Mouse (Mus musculus) monocyte, adult 5-6 weeks (primary cell): Measurements from ENCODE around the gene Eps8l1. TPM values are rescaled to one million over a fixed set of nuclear protein-coding genes. Genes with fewer than 3 reads are reported as not detected.

Experiments used
- ATAC-seq: fragments of 153-309, 156-312 bp; replicated peaks from 2 replicates; pipeline ENCODE4 v1.8.0; 2017; ENCODE audit warnings: mild to moderate bottlenecking; ENCODE audit not compliant: low TSS enrichment, insufficient number of reproducible peaks, severe bottlenecking, poor library complexity, low FRiP score
- total RNA-seq: library from RNA; stranded (forward); fragments of 200-1000, 200-491, 200-594 nt; gene quantifications from 3 replicates; pipeline ENCODE4 v1.2.3, GENCODE M21; 2017

The Eps8l1 gene
- total RNA-seq, 1 experiment from 2014 or later = 52.1 TPM

DNA sequence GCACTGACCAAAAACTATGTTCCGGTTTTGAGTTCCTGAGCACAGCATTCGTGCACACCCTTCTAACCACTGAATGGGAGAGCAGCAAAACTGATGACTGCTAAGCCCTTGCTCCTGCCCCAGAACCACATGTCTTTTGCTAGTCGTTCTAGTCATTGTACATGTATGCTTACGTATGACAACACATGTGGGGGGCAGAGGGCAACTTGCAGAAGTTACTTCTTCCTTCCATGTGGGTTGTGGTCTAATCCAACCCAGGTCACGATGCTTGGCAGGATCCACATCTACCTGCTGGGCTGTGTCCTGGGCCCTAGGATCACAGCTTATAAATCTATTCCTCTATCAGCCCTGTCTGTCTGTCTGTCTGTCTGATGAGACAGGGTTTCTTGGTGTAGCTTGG, 43.4 kb downstream of the Eps8l1 start:
- ATAC-seq = peak; percentile 23; the same call in 1 of the 2 replicates

DNA sequence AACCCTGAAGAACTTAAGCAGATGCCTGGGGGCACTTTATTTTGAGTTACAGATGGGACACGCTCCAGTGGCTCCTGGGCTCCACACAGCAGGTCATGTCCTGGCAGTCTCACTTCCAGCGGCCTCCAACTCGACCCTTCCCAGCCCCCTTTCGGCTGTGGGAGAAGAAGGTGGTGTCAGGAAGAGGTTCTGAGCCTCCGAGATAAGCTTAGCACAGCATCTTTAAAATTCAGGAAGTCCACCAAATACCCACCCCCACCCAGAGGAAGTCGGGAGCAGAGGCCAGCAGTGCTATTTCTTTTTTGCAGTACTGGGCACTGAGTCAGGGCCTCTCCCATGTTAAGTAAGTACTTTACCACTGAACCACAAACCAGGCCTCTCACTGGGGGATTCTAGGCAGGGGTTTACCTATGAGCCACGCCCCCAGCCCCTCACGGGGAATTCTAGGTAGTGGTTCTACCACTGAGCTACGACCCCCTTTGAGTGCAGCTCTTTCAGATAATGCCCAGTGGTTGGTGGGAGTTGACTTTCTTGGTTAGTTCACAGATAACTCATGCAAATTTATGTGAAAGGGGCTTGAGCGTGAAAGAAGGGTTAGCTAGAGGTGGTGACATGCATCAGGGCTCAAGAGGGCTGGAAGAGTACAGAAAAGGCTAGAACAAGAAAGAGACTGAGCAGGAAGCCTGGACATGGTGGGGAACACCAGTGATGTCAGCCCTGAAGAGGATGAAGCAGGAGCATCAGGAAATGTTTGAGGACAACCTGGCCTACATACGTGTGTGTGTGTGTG, 44.4 kb downstream of the Eps8l1 start:
- peak; percentile 44; the same call in 1 of the 2 replicates for ATAC-seq

DNA sequence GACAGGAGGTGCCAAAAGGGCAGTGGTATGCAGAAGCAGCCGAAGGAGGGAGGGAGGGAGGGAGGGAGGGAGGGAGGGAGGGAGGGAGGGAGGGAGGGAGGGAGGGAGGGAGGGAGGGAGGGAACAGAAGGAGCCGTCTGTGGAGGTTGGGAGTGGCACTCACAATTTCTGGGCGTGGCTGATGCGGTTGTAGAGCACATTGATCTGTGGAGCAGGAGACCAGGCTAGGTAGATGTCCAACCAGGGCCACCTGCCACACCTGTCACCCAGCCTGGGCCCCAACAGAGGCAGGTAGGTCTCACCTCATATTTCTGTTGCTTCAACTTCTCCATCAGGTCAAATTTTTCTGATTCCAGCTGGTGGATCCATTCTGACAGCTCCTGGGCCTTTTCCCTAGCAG, 46.7 kb downstream of the Eps8l1 start:
- ATAC-seq = no peak

DNA sequence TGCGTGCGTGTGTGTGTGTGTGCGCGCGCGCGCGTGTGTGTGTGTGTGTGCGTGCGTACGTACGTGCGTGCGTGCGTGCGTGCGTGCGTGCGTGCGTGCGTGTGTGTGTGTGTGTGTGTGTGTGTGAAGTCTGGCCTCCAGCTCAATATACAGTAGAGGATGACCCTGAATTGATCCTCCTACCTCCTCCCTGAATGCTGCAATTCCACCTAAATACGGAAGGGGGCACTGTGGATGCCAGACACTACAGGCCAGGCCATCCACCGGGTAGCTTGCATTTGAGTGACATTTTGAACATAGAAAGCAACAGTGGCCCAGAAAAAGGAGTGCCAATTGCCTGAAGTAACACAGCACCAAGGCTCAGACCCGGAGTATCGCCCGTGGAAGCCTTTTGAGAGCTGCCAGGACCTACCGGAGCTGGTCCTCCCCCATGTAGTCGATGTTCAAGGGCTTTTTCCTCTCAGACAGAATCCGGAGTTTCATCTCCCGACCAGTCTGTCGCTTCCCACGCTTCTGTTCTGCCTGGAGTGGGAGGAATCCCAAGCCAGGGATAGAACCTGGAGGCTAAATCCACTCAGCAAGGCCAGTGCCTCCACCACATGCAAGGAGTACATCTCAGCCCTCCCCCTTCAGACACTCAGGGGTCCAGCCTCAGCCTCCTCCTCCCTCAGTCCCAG, 47.7 kb downstream of the Eps8l1 start:
- ATAC-seq = no peak

DNA sequence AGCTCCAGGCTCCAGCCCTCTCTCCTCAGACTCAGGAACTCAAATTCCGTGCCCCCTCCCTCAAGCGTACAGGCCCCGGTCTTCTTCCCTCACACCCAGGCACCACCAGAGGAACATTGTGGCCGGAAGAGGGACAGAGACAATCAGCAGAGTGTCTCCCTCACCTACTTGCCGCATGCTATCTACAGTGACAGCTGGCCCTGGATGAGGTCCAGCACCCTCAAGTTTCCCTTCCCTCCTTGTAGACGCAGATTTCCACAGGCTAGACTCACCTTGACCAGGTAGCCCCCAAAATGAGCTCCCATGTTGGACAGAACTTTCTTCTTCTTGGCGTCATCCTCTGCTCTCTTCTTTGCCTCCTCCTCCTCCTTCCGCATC, 48.3 kb downstream of the Eps8l1 start:
- no peak for ATAC-seq

DNA sequence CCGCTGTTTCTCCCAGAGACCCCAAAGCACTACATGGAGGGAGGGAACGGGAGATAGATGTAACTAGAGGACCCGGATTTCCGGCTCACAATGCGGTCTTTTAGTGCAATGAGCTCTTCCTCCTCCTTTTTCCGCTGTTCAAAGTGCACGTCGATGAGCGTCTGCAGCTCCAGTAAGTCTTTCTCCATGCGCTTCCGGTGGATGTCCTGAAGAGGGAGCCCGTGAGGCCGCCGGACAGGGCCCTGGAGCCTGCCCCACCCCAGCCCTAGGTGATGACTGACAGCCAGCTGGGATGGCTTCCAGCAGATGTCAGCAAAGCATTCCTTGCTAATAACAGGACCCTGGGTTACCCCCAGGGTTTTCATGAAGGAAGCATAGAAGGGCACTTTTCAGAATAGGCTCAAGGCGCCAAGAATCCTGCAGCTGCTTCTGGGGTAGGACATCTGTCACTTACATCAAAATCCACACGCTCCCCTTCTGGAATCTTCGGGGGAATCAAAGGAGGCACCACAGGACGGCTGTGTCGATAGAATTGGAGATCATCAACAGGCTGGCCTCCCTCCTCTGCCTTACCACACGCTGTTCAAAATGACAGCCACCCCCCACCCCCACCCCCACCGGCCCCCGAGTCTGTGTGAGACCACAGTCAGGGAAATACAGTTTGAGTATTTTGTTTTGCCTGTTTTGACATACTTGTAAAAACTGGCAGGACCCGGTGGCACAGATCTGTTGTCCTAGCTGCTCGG, 49.6 kb downstream of the Eps8l1 start:
- ATAC-seq = peak; percentile 78

- ATAC-seq = no peak
These were observed 51.2 kb downstream of the Eps8l1 start for GRCm38 (mm10) chr7:4511489-4512224.

GRCm38 (mm10) chr7:4513236-4513635, 52.8 kb downstream of the Eps8l1 start:
- peak; percentile 60 for ATAC-seq

- ATAC-seq = no peak
These were observed 53.6 kb downstream of the Eps8l1 start for GRCm38 (mm10) chr7:4513829-4514712.

DNA sequence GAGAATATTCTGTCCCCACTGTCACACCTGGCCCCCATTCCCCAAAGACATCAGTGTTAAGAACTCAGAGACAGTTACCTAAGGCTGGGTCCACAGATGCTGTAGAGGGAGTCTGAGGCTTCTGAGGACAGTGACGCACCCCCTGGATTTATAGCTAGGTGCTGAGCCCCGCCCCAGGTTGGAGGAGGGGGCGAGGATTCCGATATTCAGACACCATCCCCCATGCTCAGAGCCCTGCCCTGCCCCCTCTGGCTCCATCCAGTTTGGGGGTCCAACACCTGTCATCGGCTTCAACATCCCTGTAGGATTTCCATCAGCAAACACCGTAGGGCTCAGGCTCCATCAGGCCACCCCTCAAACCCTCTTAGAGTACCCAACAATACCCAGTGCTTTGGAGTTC, 55.4 kb downstream of the Eps8l1 start:
- no peak for ATAC-seq

- ATAC-seq = no peak
These were observed 56.0 kb downstream of the Eps8l1 start, which contains the start of gene Tnnt1 for GRCm38 (mm10) chr7:4516332-4517050. TSS of gene Tnnt1 (minus strand) at chr7:4516382.

DNA sequence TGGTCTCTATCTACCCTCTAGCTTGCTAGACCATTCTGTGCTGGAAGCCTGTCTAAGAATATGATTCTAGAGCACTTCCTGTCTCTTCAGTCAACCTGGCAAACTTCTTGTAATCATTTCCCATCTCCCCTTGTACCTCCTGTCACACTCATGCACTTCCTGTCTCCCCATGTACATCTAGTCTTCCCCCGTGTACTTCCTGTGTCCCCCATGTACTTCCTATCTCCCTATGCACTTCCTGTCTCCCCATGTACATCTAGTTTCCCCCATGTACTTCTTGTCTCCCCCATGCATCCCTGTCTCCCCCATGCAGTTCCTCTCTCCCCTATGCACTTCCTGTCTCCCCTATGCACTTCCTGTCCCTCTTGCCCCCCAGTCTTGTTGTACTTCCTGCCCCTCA, 58.0 kb downstream of the Eps8l1 start:
- no peak for ATAC-seq

DNA sequence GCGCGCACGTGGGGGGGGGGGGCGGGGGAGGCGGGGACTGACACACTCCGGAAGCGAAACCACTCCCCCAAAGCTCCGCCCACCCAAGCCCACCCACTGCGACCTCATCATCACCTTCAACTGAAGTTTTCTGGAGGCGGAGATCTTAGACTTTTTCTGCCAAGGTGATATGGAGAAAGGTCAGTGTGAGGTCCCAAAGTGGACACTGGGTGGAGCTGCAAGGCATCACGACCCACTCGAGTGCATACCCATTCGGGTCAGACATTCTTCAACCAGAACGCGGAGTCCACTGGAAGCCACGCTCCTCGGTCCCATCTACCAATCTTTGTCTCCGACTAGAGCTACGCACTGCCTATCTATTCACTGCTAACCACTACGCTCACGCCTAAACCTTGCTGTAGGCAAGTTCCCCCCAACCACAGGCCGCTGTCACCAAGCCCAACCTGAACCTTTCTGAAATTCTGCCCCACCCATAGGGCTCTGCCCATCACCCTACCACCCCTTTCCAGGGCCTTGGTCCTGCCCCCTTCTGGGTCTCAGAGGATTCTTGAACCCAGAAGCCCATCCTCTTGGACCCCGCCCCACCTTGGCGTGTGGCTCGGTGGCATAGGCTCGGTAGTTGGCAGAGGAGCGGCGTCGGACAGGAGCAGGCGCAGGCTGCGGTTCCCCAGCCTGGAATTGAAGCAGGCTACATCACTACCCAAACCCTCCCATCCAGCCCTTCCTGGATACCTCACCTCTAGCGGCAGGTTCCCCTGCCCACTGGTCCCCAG, 60.9 kb downstream of the Eps8l1 start:
- no peak for ATAC-seq

- ATAC-seq = no peak
These were observed 61.8 kb downstream of the Eps8l1 start for GRCm38 (mm10) chr7:4522292-4522691.

DNA sequence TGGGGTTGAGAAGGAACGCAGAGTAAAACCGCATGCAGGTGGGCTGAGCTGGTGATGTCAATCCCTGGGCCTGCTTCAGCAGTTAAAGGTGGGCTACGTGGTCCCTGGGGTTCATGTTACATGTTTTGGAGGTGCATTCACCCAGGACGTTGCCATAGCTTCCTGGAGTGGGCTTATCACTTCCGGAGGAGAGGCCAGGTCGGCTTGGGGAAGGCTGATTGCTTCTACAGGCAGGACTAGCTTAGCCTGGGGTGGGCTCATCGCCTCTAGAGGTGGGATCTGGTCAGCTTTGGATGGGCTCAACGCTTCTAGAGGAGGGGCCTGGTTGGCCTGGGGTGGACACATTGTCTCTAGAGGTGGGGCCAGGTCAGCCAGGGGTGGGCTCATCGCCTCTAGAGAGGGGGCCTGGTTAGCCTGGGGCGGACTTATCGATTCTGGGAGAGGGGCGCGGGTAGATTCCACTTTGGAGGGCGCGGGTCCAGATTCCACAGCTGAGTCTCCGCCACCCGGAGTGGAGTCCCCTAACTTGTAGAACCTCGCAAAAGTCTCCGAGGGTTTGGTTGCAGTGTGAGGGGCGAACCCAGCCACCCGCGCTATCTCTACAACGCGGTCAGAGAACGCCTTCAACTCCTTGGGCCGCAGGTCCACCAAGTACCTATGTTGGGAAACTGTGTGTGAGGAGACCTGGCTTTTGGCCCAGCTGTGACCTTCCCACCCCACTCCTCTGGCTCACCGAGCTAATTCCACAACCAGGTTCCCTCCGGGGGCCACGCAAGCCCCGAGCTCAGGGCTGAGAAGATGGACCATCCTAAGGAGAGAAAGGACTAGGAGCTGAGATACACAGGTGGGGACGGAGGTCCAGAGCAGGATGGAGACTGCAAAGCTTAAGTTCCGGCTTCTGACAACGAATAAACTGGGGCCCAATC, 63.0 kb downstream of the Eps8l1 start:
- no peak for ATAC-seq
